Mouse (Mus musculus) testis, postnatal 14 days (tissue): Measurements from ENCODE around the gene Acox2.
"Not testable (repeated sequence)": the region's sequence is repeated elsewhere in the genome, so short reads cannot be mapped to it uniquely, and the experiment has no call there.

Experiments
- DNase-seq: peaks from one replicate; pipeline ENCODE4 v3.0.0; 2021; ENCODE audit warnings: low spot score

The Acox2 gene

DNA sequence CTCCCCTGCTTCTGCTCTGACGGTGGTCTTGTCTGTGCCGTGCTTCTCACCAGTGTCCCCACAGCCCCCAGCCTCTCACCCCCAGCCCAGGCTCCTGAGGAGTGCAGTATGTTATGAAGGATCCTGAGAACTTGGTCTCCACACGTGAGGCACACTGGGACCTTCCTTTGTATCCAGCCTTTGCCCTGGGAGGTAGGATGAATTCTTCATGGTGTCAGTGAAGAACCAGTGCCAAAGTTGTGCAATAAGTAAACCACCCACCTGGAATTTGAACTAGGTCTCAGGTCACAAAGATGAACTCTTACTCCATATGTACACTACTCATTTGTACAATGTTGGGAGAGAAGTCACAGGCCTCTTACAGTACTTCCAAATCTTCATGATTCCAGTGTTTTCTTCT is at the start of gene Acox2:
Gene Acox2, minus strand, starts transcription at position 188 of the 400 bp plus-strand sequence.
- DNase-seq, result no peak

DNA sequence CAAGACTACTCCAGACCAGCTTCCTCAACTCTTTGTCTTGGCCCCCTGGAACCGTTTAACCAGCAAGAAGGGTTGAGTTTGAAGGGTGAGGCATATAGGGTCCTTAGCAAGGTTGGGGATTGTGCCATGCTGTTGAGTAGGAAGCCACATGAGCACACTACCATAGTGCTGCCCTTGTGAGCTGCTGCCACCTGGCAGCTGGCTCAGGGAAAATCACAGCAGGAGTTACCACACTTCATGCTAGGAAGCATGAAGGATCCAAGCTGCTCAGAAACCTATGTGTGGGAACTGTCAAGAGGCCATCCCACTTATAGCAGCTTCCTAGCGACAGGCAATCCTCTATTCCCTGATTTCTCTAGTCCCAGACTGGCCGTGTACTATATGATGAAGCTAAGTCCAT is 49.5 kb upstream of the Acox2 start:
- DNase-seq, result no peak

DNA sequence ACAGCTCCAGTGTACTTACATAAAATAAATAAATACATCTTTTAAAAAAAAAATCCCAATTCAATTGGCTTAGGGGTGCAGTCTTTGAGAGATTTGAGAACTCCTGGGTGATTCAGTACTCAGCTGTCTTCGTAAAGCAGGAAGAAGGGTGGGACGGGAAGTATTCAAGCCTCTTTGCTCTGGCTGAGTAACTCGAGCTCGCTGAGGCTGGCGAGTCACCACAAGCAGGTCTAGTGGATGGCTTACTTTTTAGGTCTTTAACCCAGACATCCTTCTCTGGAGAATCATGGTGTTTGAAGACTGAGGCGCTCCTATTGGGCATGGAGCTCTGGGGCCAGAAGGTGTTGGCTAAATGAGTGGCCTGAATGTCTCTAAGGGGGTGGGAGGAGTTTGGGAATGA is 47.7 kb upstream of the Acox2 start:
- no peak for DNase-seq

DNA sequence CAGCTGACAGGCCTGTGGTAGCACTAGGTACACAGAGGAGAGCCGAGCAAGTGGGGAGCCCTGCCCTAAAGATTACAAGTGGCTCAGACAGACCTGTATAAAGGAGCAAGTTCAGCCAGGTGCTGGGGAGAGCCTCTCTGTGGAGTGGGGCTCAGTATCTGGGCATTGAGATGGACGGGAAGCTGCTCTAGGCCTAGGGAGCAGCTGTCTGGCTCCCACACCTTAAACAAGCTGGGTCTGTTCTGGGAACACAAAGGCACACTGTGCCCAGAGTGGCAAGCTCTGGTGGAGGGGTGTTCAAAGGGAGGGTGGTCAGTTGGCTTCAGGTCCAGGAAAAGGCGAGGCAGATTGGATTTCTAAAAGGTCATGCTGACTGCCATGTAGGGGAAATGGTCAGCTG is 45.9 kb upstream of the Acox2 start:
- no peak for DNase-seq

DNA sequence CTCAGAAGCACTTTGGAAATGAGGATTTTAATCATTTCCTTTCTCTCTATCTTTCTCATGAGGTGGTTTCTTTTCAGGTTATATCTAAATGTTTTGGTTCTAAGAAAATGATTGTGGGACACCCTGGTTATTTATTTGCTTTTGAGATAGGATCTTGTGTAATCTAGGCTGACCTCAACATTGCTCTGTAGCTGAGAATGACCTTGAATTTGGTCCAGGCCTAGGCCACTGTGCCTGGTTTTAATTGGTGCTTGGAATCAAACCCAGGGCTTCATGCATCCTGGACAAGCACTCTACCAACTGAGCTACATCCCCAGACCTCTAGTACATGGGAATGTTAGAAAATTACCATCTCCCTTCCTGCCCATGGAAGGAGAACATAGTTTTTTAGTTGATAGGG is 44.9 kb upstream of the Acox2 start:
- DNase-seq, result no peak

DNA sequence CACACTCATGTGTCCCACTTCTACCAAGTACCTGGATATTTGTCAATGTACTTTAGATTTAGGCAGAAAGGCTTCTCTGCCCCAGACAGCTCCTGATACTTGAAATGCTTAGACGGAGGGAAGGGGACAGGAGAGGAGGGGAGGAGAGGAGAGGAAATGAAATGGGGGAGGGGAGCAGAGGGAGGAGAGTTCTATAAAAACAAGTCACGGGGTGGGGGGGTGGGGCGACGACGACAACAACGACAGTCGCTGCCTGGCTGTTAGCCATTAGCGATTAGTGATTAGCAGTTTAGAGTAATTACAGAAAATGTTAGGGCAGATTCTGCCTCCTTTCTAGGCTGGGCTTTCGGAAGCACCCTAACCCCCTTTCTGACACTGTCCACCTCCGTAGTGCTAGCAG is 43.5 kb upstream of the Acox2 start:
- DNase-seq, result no peak

DNA sequence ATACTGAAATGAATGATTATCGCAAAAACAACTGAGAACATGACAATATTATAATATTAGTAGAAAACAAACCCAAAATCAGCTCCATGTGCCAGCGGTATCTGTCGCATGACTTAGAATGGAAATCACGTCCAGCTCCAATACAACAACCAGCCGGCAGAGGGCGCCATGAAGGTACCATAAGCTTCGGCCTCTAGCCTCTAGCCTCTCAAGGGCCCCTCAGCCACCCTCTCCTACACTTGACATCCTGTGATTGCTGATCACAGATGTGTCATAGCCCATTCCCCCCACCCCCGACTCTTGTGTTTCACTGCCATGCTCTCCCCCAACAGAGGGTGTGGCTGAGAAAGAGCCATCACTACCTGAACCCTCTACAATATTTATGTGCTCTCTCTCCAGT is 41.1 kb upstream of the Acox2 start:
- no peak for DNase-seq

DNA sequence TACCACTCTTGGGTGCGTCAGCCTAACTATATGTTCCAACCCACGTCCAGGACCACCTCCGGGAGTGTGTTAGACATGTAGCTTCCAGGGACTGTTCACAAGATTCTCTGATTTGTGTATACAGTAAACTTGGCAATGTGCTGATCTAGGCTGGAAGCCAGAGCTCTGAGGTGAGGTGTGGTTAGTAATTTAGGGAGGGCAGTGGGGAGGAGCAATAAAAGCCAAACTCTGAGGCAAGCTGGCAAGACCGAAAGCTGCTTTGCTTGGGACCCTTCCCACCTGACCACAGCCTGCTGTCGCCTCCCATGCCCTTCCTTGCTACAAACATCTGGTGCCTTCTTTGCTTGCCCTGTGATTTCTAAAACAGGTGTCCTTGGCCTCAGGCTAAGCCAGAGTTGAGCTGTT is 38.7 kb upstream of the Acox2 start:
- no peak for DNase-seq

DNA sequence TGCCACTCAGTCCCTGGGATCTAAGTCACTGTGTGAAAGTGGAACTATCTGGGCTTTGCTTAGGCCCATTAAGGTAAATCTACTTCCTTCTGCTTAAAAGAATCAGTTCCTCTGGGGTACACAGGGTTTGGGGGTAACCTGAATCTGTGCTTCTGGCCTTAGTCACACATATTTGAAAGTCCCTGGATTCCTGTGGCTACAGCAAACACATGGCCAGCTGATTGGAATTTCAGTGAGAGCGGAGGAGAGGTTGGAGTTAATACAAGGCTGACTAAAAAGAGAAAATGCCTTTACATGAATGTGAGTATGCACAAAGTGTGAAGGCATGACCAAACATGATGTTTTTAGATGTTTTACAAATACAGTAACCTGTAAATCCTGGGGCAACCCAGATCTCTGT is 35.1 kb upstream of the Acox2 start:
- no peak for DNase-seq

DNA sequence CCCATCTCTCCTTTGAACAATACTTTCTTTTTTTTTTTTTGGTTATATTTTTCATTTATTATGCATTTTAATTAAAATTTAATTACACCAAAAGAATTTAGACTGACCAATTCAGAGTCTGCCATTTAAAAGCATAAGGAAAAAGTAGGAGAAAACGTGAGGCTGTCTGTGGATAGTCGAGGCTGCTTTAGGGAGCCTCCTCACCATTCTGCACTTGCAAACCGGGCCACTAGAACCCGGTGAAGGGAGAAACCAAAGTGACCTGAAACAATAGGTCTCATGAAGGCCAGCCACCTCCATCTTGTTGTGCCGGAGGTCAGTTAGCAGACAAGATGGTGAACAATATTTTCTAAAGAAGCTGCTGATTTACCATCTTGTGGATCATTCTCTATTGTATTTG is 27.4 kb upstream of the Acox2 start:
- peak; percentile 58 for DNase-seq

DNA sequence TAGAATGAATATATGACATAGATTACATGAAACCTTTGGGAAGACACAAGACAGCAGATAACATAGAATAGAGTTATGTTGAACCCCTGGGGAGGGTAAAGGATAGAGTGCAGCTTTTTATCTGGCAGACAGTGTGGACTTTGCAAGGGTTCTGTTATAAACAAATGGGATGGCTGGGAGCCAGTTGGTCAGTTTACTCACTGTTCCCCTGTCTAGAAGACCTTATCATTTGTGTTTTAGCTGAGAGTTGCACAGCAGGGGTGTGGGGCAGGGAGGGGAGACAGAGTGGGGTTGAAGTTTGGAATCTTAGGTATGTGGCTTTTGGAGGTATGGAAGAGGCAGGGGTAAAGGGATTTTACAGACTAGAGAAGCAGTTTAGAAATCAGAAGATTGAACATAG is 24.6 kb upstream of the Acox2 start:
- DNase-seq, result no peak

DNA sequence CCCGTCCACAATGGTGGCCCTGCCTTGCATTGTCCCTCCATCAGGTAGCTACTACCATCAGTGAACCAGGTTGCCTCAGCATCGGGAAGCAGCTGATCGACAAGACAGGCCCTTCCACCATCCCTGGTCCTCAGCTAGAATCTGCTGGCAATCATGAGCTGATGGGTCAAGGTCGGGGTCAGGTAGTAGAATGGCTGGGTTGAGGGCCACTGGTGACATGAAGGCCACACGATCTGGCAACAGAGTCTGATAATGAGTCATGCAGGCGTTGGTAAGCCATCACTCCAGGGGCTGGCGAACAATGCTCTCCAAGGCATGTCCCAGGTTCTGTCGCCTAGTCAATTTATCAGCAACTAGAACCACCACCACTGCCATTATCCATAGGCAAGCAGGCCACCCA is 12.1 kb upstream of the Acox2 start:
- DNase-seq, result not testable (repeated sequence)

DNA sequence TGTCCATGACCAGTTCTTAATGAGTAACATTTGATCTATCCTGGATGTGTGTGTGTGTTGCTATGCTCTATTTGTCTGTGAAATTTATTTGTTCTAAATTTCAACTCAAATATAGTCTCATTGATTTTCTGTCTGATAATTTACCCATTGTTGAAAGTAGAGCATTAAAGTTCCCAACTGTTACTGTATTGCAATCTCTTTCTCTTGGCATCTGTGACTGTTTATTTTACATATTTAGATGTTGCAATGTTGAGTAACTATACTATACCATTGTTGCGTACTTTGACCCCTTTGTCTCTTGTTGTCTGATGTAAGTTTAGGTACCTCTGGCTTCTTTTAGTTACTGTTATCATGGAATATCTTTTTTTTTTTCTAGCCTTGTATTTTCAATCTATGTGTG is 5.2 kb upstream of the Acox2 start:
- DNase-seq, result no peak

DNA sequence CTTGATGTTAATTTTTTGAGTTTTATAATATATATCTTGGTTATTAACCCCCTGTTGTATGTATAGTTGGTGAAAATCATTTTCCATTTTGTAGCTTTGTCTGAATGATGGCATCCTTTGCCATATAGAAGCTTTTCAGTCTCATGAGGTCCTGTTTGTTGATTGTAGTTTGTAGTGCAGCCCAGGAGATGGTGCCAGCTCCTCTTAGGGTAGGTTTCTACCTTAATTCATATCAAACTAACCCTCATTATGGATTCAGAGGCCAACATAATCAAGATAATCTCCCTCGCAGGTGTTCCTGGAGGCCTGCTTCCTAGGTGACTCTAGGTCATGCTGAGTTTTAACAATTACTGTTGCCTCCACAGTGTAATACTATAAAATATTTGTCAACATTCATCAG is 3.1 kb upstream of the Acox2 start:
- no peak for DNase-seq

DNA sequence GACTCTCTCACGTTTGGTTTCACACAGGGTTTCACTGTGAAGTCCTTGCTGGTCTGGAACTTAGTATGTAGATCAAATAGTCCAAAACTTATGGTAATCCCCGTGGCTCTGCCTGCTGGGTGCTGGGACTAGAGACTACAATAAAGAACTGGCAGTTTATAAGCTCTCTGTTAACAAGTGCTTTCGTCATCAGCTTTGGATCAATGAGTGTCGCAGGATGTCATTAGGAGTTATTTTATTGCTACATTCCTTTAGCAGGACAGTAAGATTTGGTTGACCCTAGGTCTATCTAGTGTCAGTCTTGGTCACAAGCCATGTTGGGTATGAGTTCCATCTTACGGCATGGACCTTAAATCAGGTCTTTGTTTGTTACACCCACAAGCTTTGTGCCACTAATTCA is 1.1 kb upstream of the Acox2 start:
- DNase-seq, result no peak

DNA sequence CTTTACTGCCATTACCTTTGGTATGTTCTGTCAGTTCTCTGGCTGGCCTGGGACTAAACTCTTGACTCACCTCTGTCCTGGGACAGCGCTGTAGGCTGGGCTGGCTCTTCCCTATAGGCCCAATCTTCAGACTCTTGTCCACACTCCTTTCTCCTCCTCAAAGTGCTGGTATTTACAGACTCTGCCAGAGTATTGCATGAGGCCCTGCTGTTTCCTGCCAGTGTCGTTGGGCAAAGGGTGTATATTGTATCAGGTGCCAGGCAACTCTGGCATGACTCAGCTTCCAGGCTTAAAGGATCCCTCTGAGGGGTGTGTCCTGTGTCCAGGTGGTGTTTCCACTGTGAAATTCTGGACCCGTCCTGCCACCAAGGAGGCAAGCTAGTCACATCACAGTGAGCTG is 401 bp downstream of the Acox2 start:
- DNase-seq, result no peak

DNA sequence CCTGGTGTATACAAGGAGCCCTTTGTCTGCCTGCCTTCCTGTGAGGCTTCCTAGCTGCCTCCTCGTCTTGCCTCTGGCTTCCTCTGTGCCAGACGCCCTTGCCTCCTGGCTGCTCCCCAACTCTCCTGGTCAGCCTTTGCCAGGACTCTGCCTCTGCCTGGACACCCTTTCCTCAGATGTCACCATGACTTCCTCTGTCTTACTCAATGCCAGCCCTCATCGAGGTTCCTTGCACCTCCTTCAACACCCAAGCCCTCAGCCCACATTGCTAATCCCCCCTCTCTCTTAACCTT is 872 bp downstream of the Acox2 start:
- peak; percentile 25 for DNase-seq

DNA sequence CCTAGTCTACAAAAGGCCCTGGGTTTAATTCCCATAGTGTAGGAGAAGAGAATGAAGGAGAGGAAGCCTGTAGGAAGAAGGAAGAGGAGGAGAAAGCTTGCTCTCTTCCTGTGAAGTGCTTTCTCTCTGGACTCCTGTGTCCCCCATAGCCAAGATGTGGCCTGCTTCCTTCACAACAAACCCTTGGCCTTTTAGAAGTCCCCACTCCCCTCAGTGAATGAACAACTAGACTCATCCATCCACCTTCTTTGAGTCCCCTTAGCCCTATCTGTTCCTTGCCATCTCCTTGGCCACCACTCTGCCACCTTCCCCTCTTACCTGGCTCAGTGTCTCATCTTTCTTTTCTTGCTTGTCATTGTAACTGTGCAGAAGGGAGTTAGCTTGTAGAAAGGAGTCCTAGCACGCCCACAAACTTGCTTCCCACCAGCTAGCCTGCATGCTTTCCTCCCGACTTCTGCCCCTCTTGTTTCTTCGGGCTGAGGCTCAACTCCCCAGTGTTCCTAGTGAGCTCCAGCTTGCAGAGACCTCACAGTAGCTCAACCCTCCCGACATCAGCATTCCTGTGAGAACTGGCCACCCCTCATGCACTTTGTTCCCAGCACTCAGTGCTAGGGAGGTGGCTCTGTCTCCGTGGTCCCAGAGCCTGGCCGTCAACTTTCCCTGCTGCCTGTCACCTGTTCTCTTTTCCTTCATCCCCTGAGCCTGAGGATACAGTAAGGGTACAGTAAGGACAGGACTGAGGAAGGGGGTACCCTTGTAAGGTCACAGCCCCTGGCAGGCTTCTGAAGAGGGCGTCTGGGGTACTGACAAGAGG is 1.4 kb downstream of the Acox2 start:
- DNase-seq, result no peak

DNA sequence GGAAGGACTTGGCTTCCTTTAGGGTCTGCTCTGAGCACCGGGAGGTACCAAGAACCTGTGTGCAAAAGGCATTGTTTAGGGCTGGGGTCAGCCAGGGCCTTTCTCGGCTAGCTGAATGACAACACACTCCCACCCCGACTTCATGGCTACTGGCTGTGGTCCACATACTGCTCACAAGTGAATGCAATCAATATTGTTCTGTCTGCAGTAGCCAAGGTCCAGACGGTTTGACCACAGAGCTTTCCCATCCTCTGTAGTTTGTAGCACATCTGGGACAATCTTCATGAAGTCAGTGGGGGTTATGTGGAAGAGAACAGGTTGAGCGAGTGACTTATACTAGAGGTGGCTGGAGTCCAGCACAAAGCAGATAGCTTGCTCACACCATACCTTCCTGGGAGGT is 2.3 kb downstream of the Acox2 start:
- DNase-seq, result no peak

DNA sequence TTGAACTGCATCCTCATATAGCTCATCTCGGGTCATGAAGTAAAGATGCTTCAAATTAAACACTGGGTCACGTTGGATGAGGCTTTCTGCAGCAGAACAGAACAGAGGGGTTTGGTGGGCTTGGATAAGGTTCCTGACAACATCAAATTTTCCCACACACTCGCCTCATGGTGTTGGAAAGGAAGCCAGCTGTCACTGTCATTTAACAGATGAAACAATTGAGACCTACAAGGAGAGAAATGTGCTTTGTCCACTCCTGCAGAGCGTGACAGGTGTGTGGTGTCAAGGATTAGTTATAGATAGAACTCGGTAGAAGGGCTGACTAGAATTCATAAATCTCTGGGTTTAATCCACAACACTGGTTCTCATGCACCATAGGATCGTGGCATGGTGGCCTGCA is 3.1 kb downstream of the Acox2 start:
- no peak for DNase-seq

DNA sequence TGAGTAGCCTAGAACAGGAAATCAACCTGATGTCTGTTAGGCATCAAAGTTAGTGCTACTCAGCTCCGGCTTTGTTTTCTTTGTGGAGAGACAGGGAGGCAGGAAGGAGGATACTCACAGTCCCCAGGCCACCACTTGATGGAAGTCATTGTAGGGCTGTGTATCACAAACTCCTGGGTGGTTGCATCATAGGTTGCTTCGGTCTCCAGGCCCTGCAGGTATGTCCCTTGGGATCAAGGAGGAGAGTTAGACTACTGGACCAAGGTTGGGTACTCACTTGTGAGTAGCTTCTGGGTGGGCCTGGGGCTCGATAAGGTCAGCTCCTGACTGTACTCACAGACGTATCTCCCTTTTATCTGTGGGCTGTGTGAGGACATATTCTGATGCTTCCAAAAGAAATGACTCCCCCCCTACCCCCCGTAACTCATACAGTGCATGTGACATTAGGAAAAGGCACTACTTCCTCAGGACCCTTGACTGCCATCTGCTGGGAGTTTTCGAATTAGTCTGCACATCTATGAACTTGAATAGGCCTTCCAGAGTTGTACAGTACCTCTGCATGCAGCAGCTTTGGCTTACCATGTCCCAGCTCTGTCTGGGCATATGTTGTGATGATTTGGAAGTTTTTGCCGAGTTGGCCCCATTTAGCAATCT is 4.0 kb downstream of the Acox2 start:
- peak; percentile 39 for DNase-seq

DNA sequence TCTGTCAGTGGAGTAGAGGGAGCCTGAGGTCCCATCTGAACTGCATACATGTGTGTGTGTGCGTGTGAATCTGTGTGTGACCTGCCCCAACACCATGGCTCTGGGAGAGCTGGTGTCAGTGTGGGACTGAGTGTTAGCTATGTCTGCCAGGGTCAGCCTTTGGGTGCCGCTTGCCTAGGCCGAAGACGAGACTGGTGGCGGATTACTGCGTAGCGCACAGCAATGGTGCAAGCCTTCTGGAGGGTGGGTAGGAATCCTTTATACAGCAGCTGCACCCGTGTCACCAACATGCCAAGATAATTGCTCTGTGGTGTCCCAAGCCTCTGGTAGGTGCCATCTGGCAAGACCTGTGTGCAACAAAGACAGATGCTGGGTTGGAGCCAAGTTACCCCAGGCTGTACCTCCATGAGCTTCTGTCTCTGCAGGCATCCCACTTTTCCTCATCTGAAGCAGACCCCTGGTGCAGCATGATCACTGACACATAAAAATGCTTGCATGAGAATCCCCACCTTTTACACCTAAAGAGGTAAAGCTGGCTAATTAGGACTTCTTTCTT is 7.7 kb downstream of the Acox2 start:
- DNase-seq, result no peak

DNA sequence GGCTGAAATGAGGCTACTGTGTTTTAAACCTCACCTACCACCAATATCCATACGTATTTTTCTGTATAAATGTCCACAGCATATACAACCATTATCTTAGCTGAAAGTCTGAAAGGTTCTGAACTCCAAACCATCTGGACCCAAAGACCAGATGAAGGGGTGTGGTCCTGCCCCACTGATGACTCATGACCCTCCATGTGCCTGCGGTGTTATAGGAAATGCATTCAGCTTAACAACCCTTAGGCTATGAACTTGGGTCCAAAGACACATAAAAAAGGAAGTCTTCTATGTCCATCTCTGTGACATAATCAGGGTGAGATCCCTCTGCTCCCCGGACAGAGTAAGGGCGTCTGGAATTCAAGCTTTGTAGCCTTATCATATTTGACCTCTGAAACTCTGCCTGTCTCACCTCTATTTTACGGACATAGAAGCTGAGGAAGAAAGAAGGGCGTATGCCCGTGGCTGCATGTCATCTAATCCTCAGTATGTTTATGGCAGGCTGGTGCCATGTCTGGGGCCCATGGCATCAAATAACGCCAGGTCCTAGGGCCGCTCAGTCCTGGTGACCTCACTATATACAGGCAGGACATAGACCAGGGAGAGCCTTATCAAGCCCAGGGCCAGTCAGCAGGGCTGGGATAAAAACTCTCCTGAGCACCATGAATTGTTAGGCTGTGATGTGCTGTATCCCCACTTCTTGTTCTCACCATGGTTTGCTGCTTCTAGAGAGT is 8.8 kb downstream of the Acox2 start:
- no peak for DNase-seq
